Mouse (Mus musculus): ENCODE data around the gene Bmp5. TPM values are rescaled to one million over a fixed set of nuclear protein-coding genes. Genes with fewer than 3 reads are reported as not detected.

Bmp5 gene
- total RNA-seq, 2 experiments from 2014 or later, result 0.60 to 2.2 TPM

Small RNAs within 50 kb of the gene (microRNA-seq; reads per million reads assigned to microRNA genes)
- gene Gm44355, result 0 reads per million in 2 experiments

Other genes with a start within 250 kb of the Bmp5 start
- 10 to 100 TPM; 46.4 to 47.3 TPM for gene Tmod3, start 215.7 kb upstream of the Bmp5 start, total RNA-seq (2021)
- gene Tmod2, start 164.0 kb upstream of the Bmp5 start, total RNA-seq (2021), result 100 to 1,000 TPM; 370 to 392 TPM
- 10 to 100 TPM; 61.8 to 65.8 TPM for gene Lysmd2, start 149.6 kb upstream of the Bmp5 start, total RNA-seq (2021)
- 100 to 1,000 TPM; 279 to 282 TPM for gene Scg3, start 91.3 kb upstream of the Bmp5 start, total RNA-seq (2021)
- 10 to 100 TPM; 13.8 to 14.7 TPM for gene Hmgcll1, start 239.5 kb downstream of the Bmp5 start, total RNA-seq (2021)